Mouse (Mus musculus) spleen, adult 18-20 months (tissue): ENCODE results near the gene Loxl3.

Experiments used
- DNase-seq, 2 experiments: peaks; one replicate each; pipeline ENCODE4 v3.0.0; 2022; ENCODE audit warnings: mixed read lengths in 2 of 2

Gene Loxl3

GRCm38 (mm10) chr6:83087205-83087925, 53.4 kb downstream of the Loxl3 start:
- no peak for DNase-seq

- no peak for DNase-seq
Observed at GRCm38 (mm10) chr6:83087926-83088260, 53.9 kb downstream of the Loxl3 start.

GRCm38 (mm10) chr6:83092416-83093127, 58.6 kb downstream of the Loxl3 start:
- DNase-seq, result no peak

- no peak for DNase-seq
Observed at GRCm38 (mm10) chr6:83095968-83096367, 62.0 kb downstream of the Loxl3 start.

- no peak for DNase-seq
Observed at GRCm38 (mm10) chr6:83098411-83098810, 64.4 kb downstream of the Loxl3 start.

- DNase-seq, result peak; percentile 84 to 87
Observed at GRCm38 (mm10) chr6:83101316-83101687, 67.3 kb downstream of the Loxl3 start, which contains the start of the genes Ccdc142 and Gm42688. Ccdc142 (plus strand) TSS chr6:83101601. Gm42688 (plus strand) TSS chr6:83101617.

- DNase-seq, result peak; percentile 61 to 74
Observed at GRCm38 (mm10) chr6:83101688-83102556, 67.9 kb downstream of the Loxl3 start.
